Comparison of ENCODE assay signal across 20 mouse cellular contexts in the genomic region with DNA sequence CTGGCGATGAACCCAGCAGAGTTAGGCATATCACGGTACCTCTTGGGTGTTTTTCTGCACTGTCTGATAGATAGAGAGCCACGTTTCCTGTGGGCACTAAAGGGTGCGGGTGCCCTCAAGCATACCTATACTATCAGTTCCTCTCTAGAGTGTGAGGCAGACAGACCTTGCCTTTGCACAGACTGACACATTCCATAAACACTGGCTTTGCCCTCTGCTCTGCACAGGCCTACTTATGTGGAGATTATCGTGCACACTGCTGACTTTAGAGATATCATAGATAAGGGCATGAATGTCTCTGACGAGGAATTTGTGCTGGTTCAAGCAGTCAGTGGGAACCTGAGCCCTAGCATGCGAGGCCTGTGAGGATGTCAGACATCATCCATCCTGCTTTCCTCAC.
DNase-seq lines count a peak whose midpoint lies in the region; ATAC-seq and TF ChIP-seq lines count a peak whose summit lies in the region.
"Had no signal": no experiment of that assay in that cellular context is flagged by ENCODE, and none has a peak within 500 bp of the region (broad histone marks: within the 10 kb centered on the region; RNA-seq: fewer than 3 reads in every experiment).

No protein-coding gene starts in this region.

- no peak for TF ChIP-seq CTCF in heart, postnatal 0 days (IDR thresholded peaks at IDR 0.05; ENCODE audit: low read depth)

- no peak overlapping the region for H3K4me2 ChIP-seq in heart, embryonic 13.5 days
- no peak overlapping the region for H3K4me2 ChIP-seq in heart, postnatal 0 days (ENCODE audit: low read depth, low read length)
- H3K4me2 ChIP-seq in forebrain, embryonic 13.5 days, result no peak overlapping the region
- H3K4me2 ChIP-seq: embryonic facial prominence, embryonic 12.5 days; hindbrain, embryonic 15.5 days had no signal

- intact Hi-C loops in heart, postnatal 10 days (cut with DNase I), result loop anchor here (2.0 to 5.0 kb wide), 5 partner anchors 341 to 879 kb away; partner anchors contain the start of gene Edn1

- H3K9me3 ChIP-seq in heart, embryonic 13.5 days, result no peaks in the 10 kb centered on the region
- H3K9me3 ChIP-seq in heart, postnatal 0 days (replicated peaks; ENCODE audit: control insufficient read depth, low read length), result no peaks in the 10 kb centered on the region
- H3K9me3 ChIP-seq in forebrain, embryonic 13.5 days (replicated peaks), result no peaks in the 10 kb centered on the region
- H3K9me3 ChIP-seq: embryonic facial prominence, embryonic 12.5 days; G1E; hindbrain, embryonic 15.5 days had no signal

- ATAC-seq in heart, embryonic 13.5 days (ENCODE audit: extremely low read depth, insufficient number of reproducible peaks, low FRiP score, low TSS enrichment), result no peak
- no peak for ATAC-seq in heart, postnatal 0 days (ENCODE audit: insufficient read depth, low read depth)
- ATAC-seq in forebrain, embryonic 13.5 days, result no peak
- ATAC-seq: CD4-positive, CD25-positive, alpha-beta regulatory T cell, adult 4 months; forebrain, embryonic 16.5 days had no signal

- peak overlapping the region; percentile 78 for H3K27ac ChIP-seq in heart, embryonic 13.5 days (replicated peaks)
- peak overlapping the region; percentile 13 for H3K27ac ChIP-seq in heart, postnatal 0 days (ENCODE audit: low read depth)
- no peak overlapping the region for H3K27ac ChIP-seq in forebrain, embryonic 13.5 days
- H3K27ac ChIP-seq: embryonic facial prominence, embryonic 12.5 days; hindbrain, embryonic 15.5 days had no signal

- H3K27me3 ChIP-seq in heart, embryonic 13.5 days (replicated peaks), result no peaks in the 10 kb centered on the region
- no peaks in the 10 kb centered on the region for H3K27me3 ChIP-seq in heart, postnatal 0 days (ENCODE audit: control insufficient read depth, insufficient read depth, low read length)
- H3K27me3 ChIP-seq in forebrain, embryonic 13.5 days, result no peaks in the 10 kb centered on the region
- H3K27me3 ChIP-seq: embryonic facial prominence, embryonic 12.5 days; hindbrain, embryonic 15.5 days had no signal

- 18% methylated on average over 7 of the region's 7 CpGs for WGBS in heart, embryonic 13.5 days
- WGBS in heart, postnatal 0 days, result 19% methylated on average over 7 of the region's 7 CpGs
- 89% methylated on average over 7 of the region's 7 CpGs for WGBS in forebrain, embryonic 13.5 days

- H3K4me1 ChIP-seq in heart, embryonic 13.5 days, result peaks cover 59% of the 10 kb centered on the region
- H3K4me1 ChIP-seq in heart, postnatal 0 days (ENCODE audit: control insufficient read depth, insufficient read depth), result peaks cover 28% of the 10 kb centered on the region
- H3K4me1 ChIP-seq in forebrain, embryonic 13.5 days, result peaks cover 9% of the 10 kb centered on the region; the same call in 1 of the 2 replicates
- H3K4me1 ChIP-seq: embryonic facial prominence, embryonic 12.5 days had no signal

- no peaks in the 10 kb centered on the region for H3K36me3 ChIP-seq in heart, embryonic 13.5 days
- H3K36me3 ChIP-seq in heart, postnatal 0 days (replicated peaks; ENCODE audit: control insufficient read depth, insufficient read depth, low read length), result no peaks in the 10 kb centered on the region
- no peaks in the 10 kb centered on the region for H3K36me3 ChIP-seq in forebrain, embryonic 13.5 days (ENCODE audit: poor library complexity, severe bottlenecking)
- H3K36me3 ChIP-seq: embryonic facial prominence, embryonic 12.5 days; G1E; hindbrain, embryonic 15.5 days had no signal

- no peak for TF ChIP-seq EP300 in heart, postnatal 0 days (IDR thresholded peaks at IDR 0.05; ENCODE audit: low read depth)

- peak; percentile 52 for DNase-seq in heart, adult 11 months
- no peak for DNase-seq in heart, adult 8-10 months (ENCODE audit: low spot score)
- no peak for DNase-seq in heart, adult 9 months (ENCODE audit: low spot score in 2 of 2)
- DNase-seq in heart, postnatal 0 days (ENCODE audit: low spot score), result no peak
- DNase-seq in heart, postnatal 10 days, result no peak
- DNase-seq in yolk sac, embryonic 10.5 days (ENCODE audit: low spot score), result peak; percentile 36
- DNase-seq: adrenal gland, adult 8-10 months; adrenal gland, postnatal 36 days; B cell, adult 2 months; cerebellum, adult 11 months; cerebellum, adult 8-10 months; gastrocnemius, postnatal 14 days; kidney, adult 18-20 months had no signal

- H3K4me3 ChIP-seq in heart, embryonic 13.5 days, result no peak overlapping the region
- H3K4me3 ChIP-seq in heart, postnatal 0 days (ENCODE audit: low read depth, low read length), result no peak overlapping the region
- H3K4me3 ChIP-seq in forebrain, embryonic 13.5 days, result no peak overlapping the region
- H3K4me3 ChIP-seq: embryonic facial prominence, embryonic 12.5 days; hindbrain, embryonic 15.5 days had no signal

- H3K9ac ChIP-seq in heart, embryonic 13.5 days, result peak overlapping the region; percentile 44; the same call in 1 of the 2 replicates
- no peak overlapping the region for H3K9ac ChIP-seq in heart, postnatal 0 days (replicated peaks; ENCODE audit: low read depth, low read length)
- H3K9ac ChIP-seq in forebrain, embryonic 13.5 days, result no peak overlapping the region
- H3K9ac ChIP-seq: embryonic facial prominence, embryonic 12.5 days; hindbrain, embryonic 15.5 days had no signal

Comparison
In these comparisons a context has a peak if more than half of its experiments do, and no peak if none do; other contexts are left out.
1. DNase-seq: peak in heart, adult 11 months (single experiment) and yolk sac, embryonic 10.5 days (single experiment); none in heart, adult 8-10 months (single experiment), heart, adult 9 months (0 of 2), heart, postnatal 0 days (single experiment) and heart, postnatal 10 days (0 of 2).